Mouse (Mus musculus): ENCODE results near the gene Rnf185. TPM values are rescaled to one million over a fixed set of nuclear protein-coding genes. Genes with fewer than 3 reads are reported as not detected.

Gene Rnf185
- polyA plus RNA-seq, 2 experiments = 33.4 to 41.6 TPM

GRCm38 (mm10) chr11:3427697-3428230, 24.4 kb downstream of the Rnf185 start:
- Histone ChIP-seq H3K36me3 (ENCODE audit: control insufficient read depth, insufficient read depth, low read length) (peaks cover 36% of the 10 kb centered on the region), H3K9ac (ENCODE audit: low read depth, low read length, severe bottlenecking) (no peak overlapping the region), H3K27ac (replicated peaks; ENCODE audit: low read depth, low read length) (no peak overlapping the region), H3K4me3 (replicated peaks; ENCODE audit: low read length) (no peak overlapping the region), H3K27me3 (ENCODE audit: control insufficient read depth, insufficient read depth, low read length) (no peaks in the 10 kb centered on the region), H3K4me1 (ENCODE audit: control insufficient read depth, insufficient read depth, low read length) (no peaks in the 10 kb centered on the region), H3K4me2 (replicated peaks; ENCODE audit: low read depth, low read length, severe bottlenecking) (no peak overlapping the region), H3K9me3 (ENCODE audit: control insufficient read depth, low read length) (peaks cover 4% of the 10 kb centered on the region; the same call in 1 of the 2 replicates)
- ATAC-seq (ENCODE audit: low FRiP score, low read depth) = no peak
- no peak for DNase-seq (ENCODE audit: low spot score)
- WGBS = 84% methylated on average over 3 of the region's 3 CpGs
- TF ChIP-seq POLR2A (IDR thresholded peaks at IDR 0.05; ENCODE audit: borderline replicate concordance, extremely low read depth, insufficient read depth, insufficient read length) = no peak

- TF ChIP-seq POLR2A (IDR thresholded peaks at IDR 0.05; ENCODE audit: borderline replicate concordance, extremely low read depth, insufficient read depth, insufficient read length) = no peak
- H3K4me3 ChIP-seq (replicated peaks; ENCODE audit: low read length) = no peak overlapping the region
- H3K9me3 ChIP-seq (ENCODE audit: control insufficient read depth, low read length) = peaks cover 4% of the 10 kb centered on the region; the same call in 1 of the 2 replicates
- H3K9ac ChIP-seq (ENCODE audit: low read depth, low read length, severe bottlenecking) = no peak overlapping the region
- DNase-seq (ENCODE audit: low spot score) (no peak), ATAC-seq (ENCODE audit: low FRiP score, low read depth) (no peak)
- H3K4me2 ChIP-seq (replicated peaks; ENCODE audit: low read depth, low read length, severe bottlenecking) = no peak overlapping the region
- no peaks in the 10 kb centered on the region for H3K4me1 ChIP-seq (ENCODE audit: control insufficient read depth, insufficient read depth, low read length)
- H3K27ac ChIP-seq (replicated peaks; ENCODE audit: low read depth, low read length) = no peak overlapping the region
- H3K36me3 ChIP-seq (ENCODE audit: control insufficient read depth, insufficient read depth, low read length) = peaks cover 57% of the 10 kb centered on the region
- no peaks in the 10 kb centered on the region for H3K27me3 ChIP-seq (ENCODE audit: control insufficient read depth, insufficient read depth, low read length)
- 82% methylated on average over 4 of the region's 4 CpGs for WGBS
These were observed 29.9 kb downstream of the Rnf185 start for GRCm38 (mm10) chr11:3422242-3422641.

- WGBS = 92% methylated on average over 4 of the region's 4 CpGs
- peaks cover 4% of the 10 kb centered on the region; the same call in 1 of the 2 replicates for H3K9me3 ChIP-seq (ENCODE audit: control insufficient read depth, low read length)
- H3K4me3 ChIP-seq (replicated peaks; ENCODE audit: low read length) = no peak overlapping the region
- DNase-seq (ENCODE audit: low spot score) (no peak), ATAC-seq (ENCODE audit: low FRiP score, low read depth) (no peak)
- no peak overlapping the region for H3K27ac ChIP-seq (replicated peaks; ENCODE audit: low read depth, low read length)
- no peak overlapping the region for H3K4me2 ChIP-seq (replicated peaks; ENCODE audit: low read depth, low read length, severe bottlenecking)
- no peak for TF ChIP-seq POLR2A (IDR thresholded peaks at IDR 0.05; ENCODE audit: borderline replicate concordance, extremely low read depth, insufficient read depth, insufficient read length)
- no peaks in the 10 kb centered on the region for H3K27me3 ChIP-seq (ENCODE audit: control insufficient read depth, insufficient read depth, low read length)
- no peaks in the 10 kb centered on the region for H3K4me1 ChIP-seq (ENCODE audit: control insufficient read depth, insufficient read depth, low read length)
- no peak overlapping the region for H3K9ac ChIP-seq (ENCODE audit: low read depth, low read length, severe bottlenecking)
- H3K36me3 ChIP-seq (ENCODE audit: control insufficient read depth, insufficient read depth, low read length) = peaks cover 51% of the 10 kb centered on the region
These were observed 33.4 kb downstream of the Rnf185 start for GRCm38 (mm10) chr11:3418741-3419140.

GRCm38 (mm10) chr11:3417795-3418194, 34.4 kb downstream of the Rnf185 start:
- Histone ChIP-seq H3K4me2 (replicated peaks; ENCODE audit: low read depth, low read length, severe bottlenecking) (no peak overlapping the region), H3K9me3 (ENCODE audit: control insufficient read depth, low read length) (peaks cover 4% of the 10 kb centered on the region; the same call in 1 of the 2 replicates), H3K4me1 (ENCODE audit: control insufficient read depth, insufficient read depth, low read length) (no peaks in the 10 kb centered on the region), H3K27me3 (ENCODE audit: control insufficient read depth, insufficient read depth, low read length) (no peaks in the 10 kb centered on the region), H3K9ac (ENCODE audit: low read depth, low read length, severe bottlenecking) (no peak overlapping the region), H3K4me3 (replicated peaks; ENCODE audit: low read length) (no peak overlapping the region), H3K36me3 (ENCODE audit: control insufficient read depth, insufficient read depth, low read length) (peaks cover 47% of the 10 kb centered on the region), H3K27ac (replicated peaks; ENCODE audit: low read depth, low read length) (no peak overlapping the region)
- 82% methylated on average over 6 of the region's 6 CpGs for WGBS
- no peak for TF ChIP-seq POLR2A (IDR thresholded peaks at IDR 0.05; ENCODE audit: borderline replicate concordance, extremely low read depth, insufficient read depth, insufficient read length)
- no peak for DNase-seq (ENCODE audit: low spot score)
- no peak for ATAC-seq (ENCODE audit: low FRiP score, low read depth)

- ATAC-seq (ENCODE audit: low FRiP score, low read depth) = no peak
- 93% methylated on average over 3 of the region's 3 CpGs for WGBS
- H3K36me3 ChIP-seq (ENCODE audit: control insufficient read depth, insufficient read depth, low read length) = peaks cover 47% of the 10 kb centered on the region
These were observed 35.8 kb downstream of the Rnf185 start for GRCm38 (mm10) chr11:3416399-3416798.

More at GRCm38 (mm10) chr11:3416399-3416798, 35.8 kb downstream of the Rnf185 start:
- no peaks in the 10 kb centered on the region for H3K4me1 ChIP-seq (ENCODE audit: control insufficient read depth, insufficient read depth, low read length)
- H3K27ac ChIP-seq (replicated peaks; ENCODE audit: low read depth, low read length) = no peak overlapping the region
- TF ChIP-seq POLR2A (IDR thresholded peaks at IDR 0.05; ENCODE audit: borderline replicate concordance, extremely low read depth, insufficient read depth, insufficient read length) = no peak
- DNase-seq (ENCODE audit: low spot score) = no peak
- no peaks in the 10 kb centered on the region for H3K27me3 ChIP-seq (ENCODE audit: control insufficient read depth, insufficient read depth, low read length)
- H3K9ac ChIP-seq (ENCODE audit: low read depth, low read length, severe bottlenecking) = no peak overlapping the region
- H3K4me3 ChIP-seq (replicated peaks; ENCODE audit: low read length) = no peak overlapping the region
- peaks cover 4% of the 10 kb centered on the region; the same call in 1 of the 2 replicates for H3K9me3 ChIP-seq (ENCODE audit: control insufficient read depth, low read length)
- H3K4me2 ChIP-seq (replicated peaks; ENCODE audit: low read depth, low read length, severe bottlenecking) = no peak overlapping the region
